Mouse (Mus musculus): ENCODE measurements around the gene Rpl36-ps4. TPM values are rescaled to one million over a fixed set of nuclear protein-coding genes. Genes with fewer than 3 reads are reported as not detected.

Rpl36-ps4 gene
- polyA plus RNA-seq, 1 experiment from 2014 or later, result not detected

DNA sequence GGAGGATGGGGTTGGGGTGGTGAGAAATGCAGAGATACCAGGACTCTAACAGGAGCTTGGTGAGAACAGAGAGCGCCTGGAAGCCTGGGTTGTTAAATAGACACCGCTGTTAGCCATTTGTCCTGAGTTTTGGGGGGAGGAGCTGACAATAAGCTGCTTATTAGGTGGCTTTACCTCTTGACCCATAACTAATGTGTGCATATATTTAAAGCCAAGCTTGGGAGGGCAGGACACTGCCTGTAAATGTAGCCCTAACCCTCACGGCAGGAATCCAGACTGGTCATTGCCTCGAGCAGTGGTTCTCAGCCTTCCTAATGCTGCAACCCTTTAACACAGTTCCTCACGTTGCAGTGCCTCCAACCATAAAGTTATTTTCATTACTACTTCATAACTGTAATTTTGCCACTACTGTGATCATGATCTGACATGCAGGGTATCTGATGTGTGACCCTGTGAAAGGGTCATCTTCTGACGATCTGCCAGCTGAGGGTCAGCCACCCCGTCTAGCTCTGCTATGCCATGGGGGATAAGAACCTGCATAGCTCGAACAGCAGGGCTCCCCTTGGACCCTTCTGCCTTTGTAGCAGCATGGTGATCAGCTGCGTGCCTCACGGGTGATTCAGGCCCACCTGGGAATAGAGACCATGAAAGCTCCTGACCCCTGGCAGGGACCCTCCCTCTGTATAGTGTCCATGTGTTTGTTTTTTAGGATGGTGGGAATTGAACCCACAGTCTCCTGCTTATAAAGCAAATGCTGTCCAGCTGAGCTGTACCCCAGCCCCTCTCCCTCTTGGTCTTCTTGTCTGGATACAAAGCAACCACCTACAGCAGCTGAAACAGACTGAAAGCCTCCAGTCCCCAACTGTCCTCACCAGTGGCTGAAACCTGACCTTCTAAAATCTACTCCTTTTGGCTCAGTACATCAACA is 42.0 kb upstream of the Rpl36-ps4 start:
- Histone ChIP-seq H3K36me3 (ENCODE audit: control insufficient read depth, insufficient read depth, low read length) (no peaks in the 10 kb centered on the region), H3K4me3 (ENCODE audit: low read length) (no peak overlapping the region), H3K9ac (ENCODE audit: low read length) (no peak overlapping the region), H3K4me2 (ENCODE audit: low read depth, low read length) (no peak overlapping the region), H3K27ac (ENCODE audit: low read length) (no peak overlapping the region), H3K4me1 (replicated peaks; ENCODE audit: control insufficient read depth, insufficient read depth, low read length) (no peaks in the 10 kb centered on the region), H3K9me3 (ENCODE audit: control insufficient read depth, low read length) (no peaks in the 10 kb centered on the region), H3K27me3 (ENCODE audit: control insufficient read depth, insufficient read depth, low read depth, low read length) (no peaks in the 10 kb centered on the region)
- 71% methylated on average over 10 of the region's 10 CpGs for WGBS
- no peak for ATAC-seq (ENCODE audit: low read depth)

DNA sequence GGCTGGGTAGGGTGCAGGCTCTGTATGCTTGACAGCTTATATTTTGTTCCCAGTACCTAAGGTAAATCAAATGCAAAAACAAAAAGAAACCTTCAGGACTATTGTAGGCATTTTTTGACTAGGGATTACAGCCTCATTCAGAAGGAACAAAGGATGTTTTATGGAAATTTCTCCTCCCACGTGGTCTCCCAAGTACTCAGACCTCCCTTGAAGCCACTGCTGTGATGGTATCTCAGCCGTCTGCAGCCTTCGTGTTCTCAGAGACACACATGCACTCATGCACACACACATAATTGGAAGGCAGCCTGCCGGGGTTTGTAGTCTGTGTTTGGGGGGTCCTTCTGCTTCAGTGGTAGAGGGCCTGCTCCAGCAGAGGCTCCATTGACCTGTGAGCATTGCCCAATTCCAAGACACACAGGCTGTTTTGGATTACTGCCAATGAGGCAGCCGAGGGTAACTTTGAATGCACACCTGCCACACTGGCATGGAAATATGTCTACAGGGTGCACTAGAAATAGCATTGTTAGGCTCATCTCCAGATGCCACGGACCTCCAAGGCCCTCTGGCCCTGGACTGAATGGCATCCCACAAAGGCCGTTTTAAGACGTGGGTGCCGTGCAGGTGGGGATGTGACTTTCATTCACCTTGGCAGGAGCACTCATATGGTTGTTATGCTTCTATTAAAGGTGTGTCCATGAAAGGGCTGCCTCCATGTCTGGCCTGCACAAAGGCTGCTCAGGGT is 41.1 kb upstream of the Rpl36-ps4 start:
- H3K9ac ChIP-seq (ENCODE audit: low read length), result no peak overlapping the region

DNA sequence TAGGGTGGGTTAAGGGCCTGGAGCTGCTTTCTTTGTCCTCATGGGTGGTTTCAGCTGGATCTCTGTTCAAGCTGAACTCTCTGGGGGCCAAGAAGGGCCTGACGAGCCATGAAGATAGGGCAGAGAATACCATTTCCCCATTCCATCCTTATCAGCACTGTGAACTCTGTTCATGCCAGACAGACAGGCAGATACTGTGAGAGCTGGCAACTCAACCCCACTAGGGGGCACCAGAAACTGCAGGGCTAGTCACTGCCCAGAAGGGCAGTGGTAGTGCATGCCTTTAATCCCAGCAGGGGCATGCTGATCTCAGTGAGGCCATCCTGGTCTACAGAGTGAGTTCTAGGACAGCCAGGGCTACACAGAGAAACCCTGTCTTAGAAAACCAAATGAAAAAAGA is 38.2 kb upstream of the Rpl36-ps4 start:
- Histone ChIP-seq H3K27ac (ENCODE audit: low read length) (no peak overlapping the region), H3K27me3 (ENCODE audit: control insufficient read depth, insufficient read depth, low read depth, low read length) (no peaks in the 10 kb centered on the region), H3K4me1 (replicated peaks; ENCODE audit: control insufficient read depth, insufficient read depth, low read length) (no peaks in the 10 kb centered on the region), H3K36me3 (ENCODE audit: control insufficient read depth, insufficient read depth, low read length) (no peaks in the 10 kb centered on the region), H3K9ac (ENCODE audit: low read length) (no peak overlapping the region), H3K4me2 (ENCODE audit: low read depth, low read length) (no peak overlapping the region), H3K4me3 (ENCODE audit: low read length) (no peak overlapping the region), H3K9me3 (ENCODE audit: control insufficient read depth, low read length) (no peaks in the 10 kb centered on the region)
- ATAC-seq (ENCODE audit: low read depth), result peak; percentile 60; the same call in 1 of the 2 replicates
- WGBS, result 5% methylated on average over 1 of the region's 1 CpGs

More for the DNA sequence above, 41.1 kb upstream of the Rpl36-ps4 start:
- WGBS, result 54% methylated on average over 9 of the region's 9 CpGs
- Histone ChIP-seq H3K9me3 (ENCODE audit: control insufficient read depth, low read length) (no peaks in the 10 kb centered on the region), H3K4me1 (replicated peaks; ENCODE audit: control insufficient read depth, insufficient read depth, low read length) (no peaks in the 10 kb centered on the region), H3K36me3 (ENCODE audit: control insufficient read depth, insufficient read depth, low read length) (no peaks in the 10 kb centered on the region), H3K27ac (ENCODE audit: low read length) (no peak overlapping the region), H3K4me3 (ENCODE audit: low read length) (no peak overlapping the region), H3K27me3 (ENCODE audit: control insufficient read depth, insufficient read depth, low read depth, low read length) (no peaks in the 10 kb centered on the region), H3K4me2 (ENCODE audit: low read depth, low read length) (no peak overlapping the region)
- no peak for ATAC-seq (ENCODE audit: low read depth)

DNA sequence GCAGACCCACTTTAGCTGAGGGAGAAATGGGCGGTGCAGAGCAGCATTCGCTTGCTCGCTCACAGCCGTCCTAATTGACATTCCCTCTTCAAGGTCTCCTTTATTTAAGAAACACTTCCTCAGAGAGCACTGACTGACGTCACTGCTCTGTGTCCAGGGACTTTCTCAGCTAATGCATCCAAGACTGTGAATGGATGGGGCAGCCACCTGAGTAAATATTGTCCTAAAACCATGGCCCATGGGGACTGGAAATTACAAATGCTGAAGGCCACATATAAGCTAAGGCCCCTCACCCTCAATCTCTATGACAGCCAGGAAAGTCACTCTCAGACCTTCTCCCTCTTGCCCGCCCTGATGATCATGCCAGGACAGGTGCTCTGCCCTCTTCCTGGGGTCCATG is 23.6 kb upstream of the Rpl36-ps4 start:
- Histone ChIP-seq H3K27me3 (ENCODE audit: control insufficient read depth, insufficient read depth, low read depth, low read length) (no peaks in the 10 kb centered on the region), H3K9me3 (ENCODE audit: control insufficient read depth, low read length) (no peaks in the 10 kb centered on the region), H3K4me2 (ENCODE audit: low read depth, low read length) (no peak overlapping the region), H3K9ac (ENCODE audit: low read length) (no peak overlapping the region), H3K27ac (ENCODE audit: low read length) (no peak overlapping the region), H3K36me3 (ENCODE audit: control insufficient read depth, insufficient read depth, low read length) (no peaks in the 10 kb centered on the region), H3K4me3 (ENCODE audit: low read length) (no peak overlapping the region), H3K4me1 (replicated peaks; ENCODE audit: control insufficient read depth, insufficient read depth, low read length) (no peaks in the 10 kb centered on the region)
- ATAC-seq (ENCODE audit: low read depth), result peak; percentile 12; the same call in 1 of the 2 replicates
- WGBS, result 51% methylated on average over 6 of the region's 6 CpGs

DNA sequence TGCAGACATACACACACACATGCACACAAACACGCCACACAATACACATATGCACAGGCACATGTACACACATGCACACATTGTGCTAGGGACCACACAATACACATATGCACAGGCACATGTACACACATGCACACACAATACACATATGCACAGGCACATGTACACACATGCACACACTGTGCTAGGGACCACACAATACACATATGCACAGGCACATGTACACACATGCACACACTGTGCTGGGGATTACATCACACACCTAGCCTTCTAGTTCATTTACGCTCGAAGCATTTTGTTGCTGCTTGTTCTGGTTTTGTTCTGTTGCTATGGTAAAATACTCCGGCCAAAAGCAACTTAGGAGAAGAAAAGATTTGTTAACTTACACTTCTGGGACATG is 20.1 kb upstream of the Rpl36-ps4 start:
- Histone ChIP-seq H3K27me3 (ENCODE audit: control insufficient read depth, insufficient read depth, low read depth, low read length) (no peaks in the 10 kb centered on the region), H3K4me1 (replicated peaks; ENCODE audit: control insufficient read depth, insufficient read depth, low read length) (no peaks in the 10 kb centered on the region), H3K36me3 (ENCODE audit: control insufficient read depth, insufficient read depth, low read length) (no peaks in the 10 kb centered on the region), H3K9me3 (ENCODE audit: control insufficient read depth, low read length) (no peaks in the 10 kb centered on the region), H3K4me3 (ENCODE audit: low read length) (no peak overlapping the region), H3K9ac (ENCODE audit: low read length) (no peak overlapping the region), H3K27ac (ENCODE audit: low read length) (no peak overlapping the region), H3K4me2 (ENCODE audit: low read depth, low read length) (no peak overlapping the region)
- 75% methylated on average over 4 of the region's 4 CpGs for WGBS
- no peak for ATAC-seq (ENCODE audit: low read depth)

DNA sequence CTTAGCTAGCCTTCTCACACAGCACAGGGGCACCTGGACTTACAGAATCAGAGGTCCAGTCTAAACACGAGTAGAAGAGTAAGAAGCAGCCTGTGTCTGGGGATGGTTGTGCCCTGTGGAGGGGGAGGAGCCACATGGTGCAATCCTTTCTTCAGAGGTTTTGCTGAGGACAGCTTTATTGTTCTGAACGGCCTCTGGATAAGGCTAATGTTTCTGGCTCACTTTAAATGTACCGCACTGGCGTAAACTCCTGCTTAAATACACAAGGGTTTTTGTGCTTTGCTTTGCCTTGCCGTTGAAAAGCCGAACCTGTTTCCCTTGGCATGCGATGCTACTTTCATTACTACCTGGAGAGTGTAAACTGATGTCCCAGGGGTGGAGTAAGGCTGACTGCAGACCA is 19.6 kb upstream of the Rpl36-ps4 start:
- no peaks in the 10 kb centered on the region for H3K36me3 ChIP-seq (ENCODE audit: control insufficient read depth, insufficient read depth, low read length)
- H3K27ac ChIP-seq (ENCODE audit: low read length), result no peak overlapping the region
- H3K9ac ChIP-seq (ENCODE audit: low read length), result no peak overlapping the region
- no peaks in the 10 kb centered on the region for H3K27me3 ChIP-seq (ENCODE audit: control insufficient read depth, insufficient read depth, low read depth, low read length)
- H3K9me3 ChIP-seq (ENCODE audit: control insufficient read depth, low read length), result no peaks in the 10 kb centered on the region
- ATAC-seq (ENCODE audit: low read depth), result no peak
- H3K4me2 ChIP-seq (ENCODE audit: low read depth, low read length), result no peak overlapping the region
- no peaks in the 10 kb centered on the region for H3K4me1 ChIP-seq (replicated peaks; ENCODE audit: control insufficient read depth, insufficient read depth, low read length)
- 49% methylated on average over 7 of the region's 7 CpGs for WGBS
- H3K4me3 ChIP-seq (ENCODE audit: low read length), result no peak overlapping the region

DNA sequence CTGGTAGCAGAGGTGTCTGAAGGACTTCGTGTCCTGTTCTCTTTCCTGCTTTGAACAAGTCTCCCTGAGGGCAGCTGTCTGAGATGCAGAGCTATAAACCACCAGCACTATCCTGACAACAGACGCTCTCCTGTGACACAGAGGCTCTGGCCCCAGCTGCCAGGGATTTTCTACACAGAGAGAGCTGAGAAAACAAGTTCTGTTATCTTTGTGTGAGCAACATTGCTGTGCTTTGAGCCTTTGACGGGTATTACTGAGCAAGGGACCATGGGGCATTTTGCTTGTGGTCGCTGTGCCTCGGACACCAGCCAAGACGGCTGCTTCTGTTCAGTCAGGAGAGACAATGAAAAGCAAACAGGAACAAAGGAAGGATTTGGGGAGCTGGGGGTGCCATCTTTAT is 17.6 kb upstream of the Rpl36-ps4 start:
- no peak for ATAC-seq (ENCODE audit: low read depth)
- Histone ChIP-seq H3K9ac (ENCODE audit: low read length) (no peak overlapping the region), H3K27ac (ENCODE audit: low read length) (no peak overlapping the region), H3K36me3 (ENCODE audit: control insufficient read depth, insufficient read depth, low read length) (no peaks in the 10 kb centered on the region), H3K9me3 (ENCODE audit: control insufficient read depth, low read length) (no peaks in the 10 kb centered on the region), H3K27me3 (ENCODE audit: control insufficient read depth, insufficient read depth, low read depth, low read length) (no peaks in the 10 kb centered on the region), H3K4me3 (ENCODE audit: low read length) (no peak overlapping the region), H3K4me2 (ENCODE audit: low read depth, low read length) (no peak overlapping the region), H3K4me1 (replicated peaks; ENCODE audit: control insufficient read depth, insufficient read depth, low read length) (no peaks in the 10 kb centered on the region)
- 29% methylated on average over 6 of the region's 6 CpGs for WGBS

DNA sequence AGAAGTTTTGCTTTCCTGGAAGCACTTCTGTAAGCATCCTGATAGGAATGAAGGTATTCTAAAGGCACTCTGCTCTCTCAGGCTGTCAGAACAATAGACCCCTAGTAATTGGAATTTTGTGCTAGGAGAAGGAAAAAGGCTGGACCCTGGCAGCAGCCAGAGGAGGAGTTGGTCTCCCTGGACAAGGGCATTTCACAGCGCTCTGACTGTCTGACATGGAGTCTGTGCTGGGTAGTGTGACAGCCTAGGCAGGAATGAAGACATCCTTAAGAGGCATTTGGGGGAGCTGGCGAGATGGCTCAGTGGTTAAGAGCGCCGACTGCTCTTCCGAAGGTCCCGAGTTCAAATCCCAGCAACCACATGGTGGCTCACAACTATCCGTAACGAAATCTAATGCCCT is 17.1 kb upstream of the Rpl36-ps4 start:
- Histone ChIP-seq H3K9ac (ENCODE audit: low read length) (no peak overlapping the region), H3K27me3 (ENCODE audit: control insufficient read depth, insufficient read depth, low read depth, low read length) (no peaks in the 10 kb centered on the region), H3K4me1 (replicated peaks; ENCODE audit: control insufficient read depth, insufficient read depth, low read length) (no peaks in the 10 kb centered on the region), H3K36me3 (ENCODE audit: control insufficient read depth, insufficient read depth, low read length) (no peaks in the 10 kb centered on the region), H3K4me3 (ENCODE audit: low read length) (no peak overlapping the region), H3K9me3 (ENCODE audit: control insufficient read depth, low read length) (no peaks in the 10 kb centered on the region), H3K27ac (ENCODE audit: low read length) (no peak overlapping the region), H3K4me2 (ENCODE audit: low read depth, low read length) (no peak overlapping the region)
- WGBS, result 85% methylated on average over 8 of the region's 8 CpGs
- no peak for ATAC-seq (ENCODE audit: low read depth)

DNA sequence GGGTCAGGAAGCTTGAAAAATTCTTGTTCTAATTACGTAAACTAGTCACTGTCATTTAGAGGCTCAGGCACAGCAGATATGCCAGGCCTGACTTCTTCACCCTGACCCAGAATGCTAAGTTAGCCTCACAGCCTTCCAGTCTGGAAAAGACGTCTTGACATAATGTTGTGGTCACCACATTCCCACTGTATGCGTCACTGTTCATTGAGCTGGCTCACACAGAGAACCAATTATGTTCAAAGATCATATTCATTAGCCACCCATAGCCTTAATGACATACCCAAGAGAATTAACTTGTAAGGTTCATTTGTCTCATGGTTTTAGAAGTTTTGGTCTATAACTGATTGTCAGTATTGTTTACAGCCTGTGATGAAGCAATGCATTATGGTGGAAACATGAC is 5.4 kb upstream of the Rpl36-ps4 start:
- no peak overlapping the region for H3K4me2 ChIP-seq (ENCODE audit: low read depth, low read length)
- no peaks in the 10 kb centered on the region for H3K4me1 ChIP-seq (replicated peaks; ENCODE audit: control insufficient read depth, insufficient read depth, low read length)
- no peaks in the 10 kb centered on the region for H3K9me3 ChIP-seq (ENCODE audit: control insufficient read depth, low read length)
- H3K9ac ChIP-seq (ENCODE audit: low read length), result no peak overlapping the region
- no peaks in the 10 kb centered on the region for H3K36me3 ChIP-seq (ENCODE audit: control insufficient read depth, insufficient read depth, low read length)
- no peak overlapping the region for H3K4me3 ChIP-seq (ENCODE audit: low read length)
- H3K27ac ChIP-seq (ENCODE audit: low read length), result no peak overlapping the region
- WGBS, result 88% methylated on average over 3 of the region's 3 CpGs
- ATAC-seq (ENCODE audit: low read depth), result no peak
- no peaks in the 10 kb centered on the region for H3K27me3 ChIP-seq (ENCODE audit: control insufficient read depth, insufficient read depth, low read depth, low read length)
